Mouse (Mus musculus) liver, adult 2 months (tissue): ENCODE measurements around the gene Lgals2.

Experiments used
- CTCF ChIP-seq: fragments of 200-500 bp; IDR thresholded peaks from 2 replicates; pipeline ENCODE4 v1.5.1; 2011; ENCODE audit warnings: low read depth, low read length, control low read depth
- POLR2A ChIP-seq: fragments of 200-500 bp; IDR thresholded peaks from 2 replicates; pipeline ENCODE4 v1.6.1; 2011; ENCODE audit warnings: low read length, control low read depth; ENCODE audit not compliant: insufficient read depth; ENCODE audit errors: extremely low read depth

DNA sequence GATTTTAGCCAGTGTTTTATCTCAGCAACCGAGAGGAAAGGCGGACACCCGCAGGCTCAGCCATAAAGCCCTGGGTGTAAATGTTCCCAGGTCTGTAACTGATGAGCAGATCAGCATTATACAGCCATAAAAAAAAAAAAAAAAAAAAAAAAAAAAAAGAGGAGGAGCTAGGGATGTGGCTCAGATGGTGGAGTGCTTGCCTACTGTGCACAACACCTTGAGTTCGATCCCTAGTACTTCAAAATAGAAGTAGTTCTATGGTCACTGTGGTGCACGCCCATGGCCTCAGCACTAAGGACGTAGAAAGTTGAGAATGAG is 39.3 kb downstream of the Lgals2 start:
- TF ChIP-seq CTCF = no peak
- TF ChIP-seq POLR2A = no peak
